Mouse (Mus musculus): ENCODE results near the gene Ccl17.

DNA sequence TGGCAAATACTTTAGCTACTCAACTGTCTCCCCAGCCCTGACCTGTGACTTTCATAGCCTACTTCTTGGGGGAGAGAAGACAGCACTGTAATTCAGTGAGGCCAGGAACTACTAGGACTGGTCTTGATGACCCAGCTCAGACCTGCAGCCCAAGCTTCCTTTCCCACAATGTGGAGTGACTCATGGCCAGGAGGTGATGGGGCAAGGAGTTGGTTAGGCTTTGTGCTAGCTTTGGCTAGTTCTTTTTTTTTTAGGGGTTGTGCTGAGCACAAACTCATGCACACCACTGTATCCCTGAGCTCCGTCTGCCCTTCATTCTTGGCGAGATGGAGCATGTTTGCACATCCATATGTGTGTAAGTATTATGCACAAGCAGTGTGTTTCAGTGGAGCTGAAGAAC is 33.9 kb upstream of the Ccl17 start:
- TF ChIP-seq EP300 (IDR thresholded peaks at IDR 0.05): no peak
- no peak for TF ChIP-seq CTCF (IDR thresholded peaks at IDR 0.05)

Measured in lung, postnatal 0 days (tissue).